Mouse (Mus musculus) olfactory bulb, adult 2 months (tissue): ENCODE data around the gene Misp.

ENCODE experiments used
- CTCF ChIP-seq: fragments of 200-500 bp; IDR thresholded peaks from 2 replicates; pipeline ENCODE4 v1.5.1; 2012; ENCODE audit warnings: low read depth, mild to moderate bottlenecking, low read length, moderate library complexity; ENCODE audit not compliant: insufficient read depth
- POLR2A ChIP-seq: fragments of 200-500 bp; IDR thresholded peaks from 2 replicates; pipeline ENCODE4 v1.6.1; 2012; ENCODE audit warnings: mild to moderate bottlenecking, low read depth, low read length, moderate library complexity; ENCODE audit not compliant: insufficient read depth

DNA sequence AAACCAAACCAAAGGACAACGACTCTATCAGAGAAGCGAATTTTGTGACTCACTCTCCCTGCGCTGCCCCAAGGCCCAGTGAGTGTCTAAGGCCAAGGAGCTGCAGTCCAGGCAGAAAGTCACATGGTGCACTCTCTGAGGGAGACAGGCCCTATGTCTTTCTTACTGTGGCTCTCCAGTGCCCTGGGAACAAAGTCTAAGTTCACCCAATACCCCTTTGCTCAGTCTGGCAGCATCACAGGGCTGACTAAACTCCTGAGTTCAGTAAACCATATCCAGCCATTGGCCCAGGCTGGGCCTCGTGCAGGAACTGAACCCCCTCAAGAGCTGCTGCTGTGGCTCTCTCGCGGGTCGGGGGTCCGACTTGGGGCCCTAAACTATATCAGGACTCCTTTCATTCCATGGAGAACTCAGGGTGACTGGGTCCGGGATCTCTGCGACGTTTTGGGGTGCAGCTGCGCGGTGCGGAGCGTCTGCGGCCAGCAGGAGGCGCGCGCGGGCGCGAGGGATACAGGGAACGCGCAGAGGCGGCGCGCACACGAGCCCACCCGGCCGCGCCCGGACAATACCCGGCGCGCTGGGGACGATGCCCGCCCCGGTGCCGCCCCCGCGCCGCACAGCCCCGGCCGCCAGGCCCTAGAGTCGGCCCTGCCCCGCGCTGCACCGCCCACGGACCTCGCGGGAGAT is 27.6 kb upstream of the Misp start, which contains the start of gene Palm:
- TF ChIP-seq POLR2A = no peak
- TF ChIP-seq CTCF = peak; percentile 84
